Mouse (Mus musculus) cerebellum, postnatal 36 days (tissue): ENCODE data around the gene Tnp2.
A peak's percentile ranks its signal among the peaks of the same experiment; 100 is the strongest.

Experiments
- DNase-seq, 2 experiments: peaks; one replicate each; pipeline ENCODE4 v3.0.0; 2021 to 2022; ENCODE audit warnings: mixed read lengths in 2 of 2

Gene Tnp2

DNA sequence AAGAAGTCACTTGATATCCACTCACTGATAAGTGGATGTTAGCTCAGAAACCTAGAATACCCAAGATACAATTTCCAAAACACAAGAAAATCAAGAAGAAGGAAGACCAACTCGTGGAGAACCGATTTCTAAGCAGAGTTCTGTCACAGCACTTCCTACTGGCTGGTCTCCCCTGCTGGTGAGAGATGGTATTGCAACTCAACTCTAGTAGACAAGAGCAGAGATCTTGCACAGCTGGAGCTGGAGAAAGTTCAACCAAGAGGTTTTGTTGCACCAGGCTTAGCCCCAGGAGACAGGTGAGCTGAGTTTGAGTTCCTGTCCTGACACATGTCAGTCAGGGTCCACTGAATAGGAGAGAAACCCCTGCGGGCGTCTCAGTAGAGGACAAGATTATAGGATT lies 21.3 kb downstream of the Tnp2 start:
- peak; percentile 58 to 74 for DNase-seq

GRCm38 (mm10) chr16:10764323-10764722 lies 24.1 kb downstream of the Tnp2 start:
- no peak for DNase-seq

GRCm38 (mm10) chr16:10763540-10764264 lies 24.8 kb downstream of the Tnp2 start:
- no peak for DNase-seq

- DNase-seq = no peak
These were observed 25.8 kb downstream of the Tnp2 start for GRCm38 (mm10) chr16:10762569-10763180.

DNA sequence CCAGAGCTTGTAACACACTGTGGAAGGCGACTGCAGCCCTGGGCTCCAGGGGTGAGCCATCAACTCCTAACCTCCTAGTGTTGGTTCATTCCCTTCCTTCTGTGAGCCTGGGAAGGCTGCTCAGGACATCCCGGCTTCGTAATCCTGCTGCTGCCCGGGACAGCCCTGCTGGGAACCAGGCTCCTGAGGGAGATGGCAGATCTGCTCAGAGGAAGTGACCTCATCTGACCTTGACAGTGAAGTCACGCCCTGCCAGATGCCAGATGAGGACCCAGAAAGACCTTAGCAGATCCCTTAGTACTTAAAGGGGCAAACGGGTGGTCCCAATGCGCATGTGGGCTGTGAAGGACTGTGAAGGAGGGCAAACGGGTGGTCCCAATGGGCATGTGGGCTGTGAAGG lies 27.3 kb downstream of the Tnp2 start:
- DNase-seq = no peak

DNA sequence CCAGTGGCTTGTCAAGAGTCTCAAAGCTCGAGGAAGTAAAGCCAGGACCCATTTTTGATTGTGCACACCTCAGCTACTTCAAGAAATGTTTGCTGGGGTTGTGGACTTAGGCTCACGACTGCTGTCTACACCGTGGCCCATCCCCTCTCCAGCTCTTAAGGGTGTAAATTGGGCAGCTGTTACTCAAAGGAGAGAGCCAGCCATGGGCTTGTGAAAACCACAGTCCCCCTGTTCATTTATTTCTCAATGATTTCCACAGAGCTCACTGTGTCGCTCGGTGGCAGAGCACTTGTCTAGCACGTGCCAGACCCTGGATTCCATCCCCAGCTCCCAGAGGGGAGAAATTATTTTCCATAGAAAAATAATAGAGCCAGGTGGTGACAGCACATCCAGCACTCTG lies 32.3 kb downstream of the Tnp2 start:
- DNase-seq = no peak

- no peak for DNase-seq
These were observed 33.8 kb downstream of the Tnp2 start for GRCm38 (mm10) chr16:10754521-10755296.

- DNase-seq = peak; percentile 79 to 85
These were observed 38.6 kb downstream of the Tnp2 start for GRCm38 (mm10) chr16:10749824-10750223.

- peak in 1 of 2 experiments; percentile 8 for DNase-seq
These were observed 39.2 kb downstream of the Tnp2 start for GRCm38 (mm10) chr16:10749226-10749625.

DNA sequence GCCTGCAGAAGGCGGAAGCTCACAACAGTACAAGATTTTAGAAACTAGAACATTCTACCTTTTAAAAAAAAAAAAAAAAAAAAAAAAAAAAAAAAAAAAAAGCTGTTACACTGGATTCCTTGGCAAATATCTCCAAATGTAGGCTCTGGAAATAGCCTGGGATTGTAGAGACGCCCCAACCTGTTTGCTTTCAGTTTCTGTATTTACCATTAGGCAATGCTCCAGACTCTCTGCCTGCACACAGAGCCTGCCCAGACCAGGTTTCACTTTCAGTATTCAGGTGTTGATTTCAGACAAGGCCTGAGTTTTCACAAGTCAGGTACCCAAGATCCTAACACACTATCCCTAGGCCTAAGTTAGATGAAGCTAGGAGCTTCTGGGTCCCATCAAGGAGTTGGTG lies 47.4 kb downstream of the Tnp2 start:
- DNase-seq = no peak

DNA sequence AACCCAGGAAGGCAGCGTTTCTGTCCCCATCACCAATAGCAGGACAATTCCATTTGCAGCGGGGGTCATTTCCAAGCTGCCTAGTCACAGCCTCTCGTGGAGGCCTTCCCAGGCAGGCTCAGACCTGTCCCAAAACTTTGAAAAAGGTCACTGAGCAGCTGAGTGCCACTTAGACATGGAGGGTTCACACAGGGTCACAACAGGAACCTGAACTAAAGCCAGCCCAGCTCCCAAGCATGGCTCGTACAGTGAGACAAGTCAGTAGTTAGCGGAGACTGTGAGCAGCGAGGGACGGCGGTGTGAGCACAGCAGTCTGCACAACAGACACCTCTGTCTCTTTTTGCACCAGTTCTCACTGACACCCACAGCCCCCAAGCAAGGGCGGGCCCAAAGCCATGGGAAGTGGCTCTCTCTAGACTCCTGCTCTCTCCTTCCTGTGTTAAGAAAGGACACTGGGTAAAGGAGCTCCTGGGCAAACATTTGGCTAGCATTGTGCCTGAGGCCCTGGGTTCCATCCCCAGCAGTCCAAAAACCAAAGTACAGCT lies 48.5 kb downstream of the Tnp2 start:
- no peak for DNase-seq

- no peak for DNase-seq
These were observed 49.6 kb downstream of the Tnp2 start for GRCm38 (mm10) chr16:10738866-10739265.
